Mouse (Mus musculus): Measurements from ENCODE around the gene Tpr. TPM values are rescaled to one million over a fixed set of nuclear protein-coding genes. Genes with fewer than 3 reads are reported as not detected.

Tpr gene
- polyA plus RNA-seq, 1 experiment = 82.2 TPM

- Histone ChIP-seq H3K27me3 (replicated peaks) (no peaks in the 10 kb centered on the region), H3K9me3 (peaks cover 8% of the 10 kb centered on the region), H3K4me3 (replicated peaks) (no peak overlapping the region), H3K4me1 (no peaks in the 10 kb centered on the region), H3K36me3 (replicated peaks; ENCODE audit: low read length) (no peaks in the 10 kb centered on the region)
- TF ChIP-seq FLI1 (IDR thresholded peaks at IDR 0.05; ENCODE audit: low read length) = no peak
- TF ChIP-seq GATA1 (IDR thresholded peaks at IDR 0.05; ENCODE audit: borderline replicate concordance, low read length) = no peak
Observed at GRCm38 (mm10) chr1:150496626-150497302, 104.1 kb downstream of the Tpr start.

GRCm38 (mm10) chr1:150497690-150498089, 105.1 kb downstream of the Tpr start:
- no peaks in the 10 kb centered on the region for H3K36me3 ChIP-seq (replicated peaks; ENCODE audit: low read length)
- TF ChIP-seq GATA1 (IDR thresholded peaks at IDR 0.05; ENCODE audit: borderline replicate concordance, low read length) (no peak), FLI1 (IDR thresholded peaks at IDR 0.05; ENCODE audit: low read length) (no peak)
- H3K4me3 ChIP-seq (replicated peaks) = no peak overlapping the region
- H3K4me1 ChIP-seq = no peaks in the 10 kb centered on the region
- peaks cover 8% of the 10 kb centered on the region for H3K9me3 ChIP-seq
- no peaks in the 10 kb centered on the region for H3K27me3 ChIP-seq (replicated peaks)

GRCm38 (mm10) chr1:150498177-150498576, 105.5 kb downstream of the Tpr start:
- TF ChIP-seq GATA1 (IDR thresholded peaks at IDR 0.05; ENCODE audit: borderline replicate concordance, low read length) = no peak
- no peak for TF ChIP-seq FLI1 (IDR thresholded peaks at IDR 0.05; ENCODE audit: low read length)
- Histone ChIP-seq H3K36me3 (replicated peaks; ENCODE audit: low read length) (no peaks in the 10 kb centered on the region), H3K4me3 (replicated peaks) (no peak overlapping the region), H3K4me1 (no peaks in the 10 kb centered on the region), H3K27me3 (replicated peaks) (no peaks in the 10 kb centered on the region), H3K9me3 (peaks cover 8% of the 10 kb centered on the region)

Other genes starting within 250 kb of the Tpr start
- gene Pdc, start 73.4 kb upstream of the Tpr start, polyA plus RNA-seq (2012; ENCODE audit: insufficient read depth, low replicate concordance) = not detected in 2 replicates
- gene Odr4, start 242 bp downstream of the Tpr start, polyA plus RNA-seq (2012; ENCODE audit: insufficient read depth, low replicate concordance) = 10.7 TPM in 1 of 2 replicates, not detected in the other
- not detected in 2 replicates for gene Prg4, start 73.3 kb downstream of the Tpr start, polyA plus RNA-seq (2012; ENCODE audit: insufficient read depth, low replicate concordance)